Mouse (Mus musculus) liver, embryonic 11.5 days (tissue): ENCODE results near the gene Gm10118. TPM values are rescaled to one million over a fixed set of nuclear protein-coding genes. Genes with fewer than 3 reads are reported as not detected.

Source experiments
- ATAC-seq: fragments of 200-750 bp; cut with Nextera tagmentation; replicated peaks from 2 replicates; pipeline ENCODE4 v1.8.0; 2017; ENCODE audit warnings: moderate number of reproducible peaks, mild to moderate bottlenecking, moderate TSS enrichment, moderate library complexity; ENCODE audit not compliant: low FRiP score
- DNase-seq: peaks from one replicate; pipeline ENCODE4 v3.0.0-alpha.2; 2017; ENCODE audit warnings: low spot score
- H3K27ac ChIP-seq: fragments of 300-500 bp; sonication (generic); 2 replicates; pipeline ENCODE4 v1.5.1; 2014; ENCODE audit warnings: mild to moderate bottlenecking, low read depth, low read length, control low read depth
- H3K27me3 ChIP-seq: fragments of 300-500 bp; sonication (generic); replicated peaks from 2 replicates; pipeline ENCODE4 v1.6.1; 2014; ENCODE audit warnings: low read length, mixed read lengths; ENCODE audit not compliant: control insufficient read depth, insufficient read depth
- H3K36me3 ChIP-seq: fragments of 300-500 bp; sonication (generic); 2 replicates; pipeline ENCODE4 v1.6.1; 2014; ENCODE audit warnings: mild to moderate bottlenecking, low read length, moderate library complexity, mixed read lengths; ENCODE audit not compliant: control insufficient read depth, insufficient read depth
- H3K4me1 ChIP-seq: fragments of 300-500 bp; sonication (generic); replicated peaks from 2 replicates; pipeline ENCODE4 v1.6.1; 2014; ENCODE audit warnings: low read length, mixed read lengths; ENCODE audit not compliant: control insufficient read depth, insufficient read depth
- H3K4me2 ChIP-seq: fragments of 300-500 bp; sonication (generic); 2 replicates; pipeline ENCODE4 v1.6.1; 2014; ENCODE audit warnings: mild to moderate bottlenecking, control low read depth, moderate library complexity
- H3K4me3 ChIP-seq: fragments of 300-500 bp; sonication (generic); 2 replicates; pipeline ENCODE4 v1.5.1; 2014; ENCODE audit warnings: low read depth, low read length, control low read depth
- H3K9ac ChIP-seq: fragments of 300-500 bp; sonication (generic); 2 replicates; pipeline ENCODE4 v1.6.1; 2014; ENCODE audit warnings: low read depth, low read length, control low read depth
- H3K9me3 ChIP-seq: fragments of 300-500 bp; sonication (generic); 2 replicates; pipeline ENCODE4 v1.6.1; 2016; ENCODE audit warnings: low read length, inconsistent platforms, mixed read lengths; ENCODE audit not compliant: control insufficient read depth
- WGBS: fragments of 180-500 bp; shearing (Covaris S2); extraction: QIAGEN DNeasy Blood & Tissue Kit; methylation state at CpG from one replicate; pipeline ENCODE4 v1.1.7; 2014; 5-methylcytosine and 5-hydroxymethylcytosine counted together
- polyA plus RNA-seq: library from polyadenylated mRNA; unstranded; fragments of >200 nt; fragmentation: Nextera tagmentation; extraction: Ambion mirVana; gene quantifications from 2 replicates; pipeline ENCODE4 v1.2.1, GENCODE M21; 2014

Gene Gm10118
- polyA plus RNA-seq, result 0.05 and 0.06 TPM in 2 replicates

DNA sequence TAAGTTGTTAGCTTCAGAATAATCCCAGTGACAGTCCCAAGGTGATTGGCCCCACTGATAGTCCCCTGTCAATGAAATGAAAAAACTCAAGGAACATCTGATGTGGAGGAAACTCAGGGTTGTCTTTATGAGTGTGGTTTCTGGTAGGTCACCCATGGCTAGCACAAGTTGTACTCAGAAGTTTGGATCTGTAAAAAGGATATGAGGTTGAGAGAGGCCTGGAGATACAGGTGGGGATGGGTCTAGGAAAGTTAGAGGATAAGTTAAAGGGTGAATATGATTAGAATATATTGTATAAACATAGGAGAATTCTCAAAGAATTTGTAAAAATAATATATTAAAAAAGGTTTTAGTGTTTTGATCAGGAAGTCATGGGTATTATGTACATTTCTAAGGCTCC is at the start of gene Gm10118:
TSS of gene Gm10118 (minus strand) at position 101 of the 400 bp plus-strand sequence.
- no peak within 1 kb of the TSS for H3K4me3 ChIP-seq
- H3K27ac ChIP-seq, result no peak within 1 kb of the TSS
- no peaks in the 10 kb centered on the region for H3K27me3 ChIP-seq
- no peaks in the 10 kb centered on the region for H3K9me3 ChIP-seq
- H3K4me1 ChIP-seq, result no peaks in the 10 kb centered on the region
- H3K4me2 ChIP-seq, result no peak within 1 kb of the TSS
- H3K36me3 ChIP-seq, result no peaks in the 10 kb centered on the region
- no peak for ATAC-seq
- DNase-seq, result no peak
- no peak within 1 kb of the TSS for H3K9ac ChIP-seq

DNA sequence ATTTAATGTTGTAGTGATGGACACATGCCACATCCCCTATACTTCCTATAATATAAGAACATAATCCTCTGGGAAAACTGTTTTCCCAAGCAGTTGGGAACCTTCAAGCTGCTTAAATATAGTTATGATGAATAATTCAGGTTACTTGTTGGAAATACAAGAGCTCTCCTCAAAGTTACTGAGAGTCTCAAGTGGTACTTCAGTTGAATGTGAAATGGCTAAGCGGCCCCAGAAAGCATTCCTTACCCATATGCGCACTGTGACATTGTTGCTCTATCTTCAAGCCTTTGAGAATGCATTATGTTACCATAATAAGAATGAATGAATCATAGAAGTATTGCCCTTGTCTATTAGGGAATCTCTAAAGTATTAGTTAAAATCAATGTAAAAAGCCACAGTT is 45.1 kb upstream of the Gm10118 start:
- DNase-seq, result no peak
- Histone ChIP-seq H3K27me3 (no peaks in the 10 kb centered on the region), H3K27ac (no peak overlapping the region), H3K9ac (no peak overlapping the region), H3K4me3 (no peak overlapping the region), H3K9me3 (0 out of 2 replicates have a peak, but pooled peaks cover 2% of the 10 kb centered on the region), H3K4me1 (no peaks in the 10 kb centered on the region), H3K4me2 (no peak overlapping the region), H3K36me3 (no peaks in the 10 kb centered on the region)
- WGBS, result 92% methylated on average over 2 of the region's 2 CpGs
- ATAC-seq, result no peak

DNA sequence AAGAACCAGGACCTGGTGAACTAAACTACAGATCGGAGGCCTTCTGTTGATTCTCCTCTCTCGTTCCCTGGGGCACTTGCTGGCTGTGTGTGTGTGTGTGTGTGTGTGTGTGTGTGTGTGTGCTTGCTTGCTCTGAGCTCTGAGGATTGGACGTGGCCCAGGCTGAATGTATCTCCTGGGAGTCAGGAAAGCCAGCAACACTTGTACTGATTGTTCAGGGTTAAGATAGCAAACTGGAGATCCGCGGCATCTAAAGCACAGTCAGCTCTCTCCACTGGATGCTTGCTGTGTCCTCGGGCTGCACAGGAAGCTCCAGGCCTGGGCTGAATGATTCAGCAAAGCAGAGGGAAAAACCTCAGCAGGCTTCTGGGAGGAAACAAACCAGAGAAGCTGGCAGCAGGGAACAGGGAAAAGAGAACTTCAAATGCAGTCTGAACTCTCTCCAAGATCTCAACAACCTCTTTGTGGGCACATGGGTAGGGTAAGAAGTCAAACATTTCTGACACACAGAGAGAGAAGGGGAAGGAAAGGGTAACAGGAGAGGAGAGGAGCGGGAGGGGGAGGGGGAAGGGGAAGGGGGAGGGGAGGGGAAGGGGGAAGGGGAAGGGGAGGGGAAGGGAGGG is 27.2 kb upstream of the Gm10118 start:
- WGBS, result 25% methylated on average over 6 of the region's 7 CpGs
- Histone ChIP-seq H3K27me3 (no peaks in the 10 kb centered on the region), H3K27ac (no peak overlapping the region), H3K36me3 (no peaks in the 10 kb centered on the region), H3K9ac (no peak overlapping the region), H3K4me1 (no peaks in the 10 kb centered on the region), H3K4me2 (no peak overlapping the region), H3K9me3 (no peaks in the 10 kb centered on the region), H3K4me3 (no peak overlapping the region)
- ATAC-seq, result no peak
- no peak for DNase-seq

DNA sequence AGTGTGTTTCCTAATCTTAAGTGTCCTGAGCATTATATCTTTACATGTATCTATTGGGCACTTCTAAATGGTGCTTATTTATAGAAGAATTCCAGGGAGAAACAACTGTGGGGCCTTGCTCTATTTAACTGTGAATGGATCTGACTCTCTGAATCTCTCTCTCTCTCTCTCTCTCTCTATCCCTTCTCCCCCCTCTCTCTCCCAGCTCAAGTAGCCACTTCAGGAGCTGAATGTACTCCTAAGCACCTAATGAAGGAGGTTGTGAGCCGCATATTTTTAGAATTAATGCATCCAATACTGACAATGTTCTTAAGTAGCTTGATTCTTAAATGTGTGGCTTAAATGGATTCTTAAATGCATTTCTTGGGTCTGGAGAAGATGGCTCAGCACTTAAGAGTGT is 24.2 kb upstream of the Gm10118 start:
- no peak for DNase-seq
- Histone ChIP-seq H3K36me3 (no peaks in the 10 kb centered on the region), H3K27ac (no peak overlapping the region), H3K4me1 (no peaks in the 10 kb centered on the region), H3K27me3 (no peaks in the 10 kb centered on the region), H3K9ac (no peak overlapping the region), H3K4me2 (no peak overlapping the region), H3K4me3 (no peak overlapping the region), H3K9me3 (no peaks in the 10 kb centered on the region)
- 87% methylated on average over 1 of the region's 1 CpGs for WGBS
- ATAC-seq, result no peak

DNA sequence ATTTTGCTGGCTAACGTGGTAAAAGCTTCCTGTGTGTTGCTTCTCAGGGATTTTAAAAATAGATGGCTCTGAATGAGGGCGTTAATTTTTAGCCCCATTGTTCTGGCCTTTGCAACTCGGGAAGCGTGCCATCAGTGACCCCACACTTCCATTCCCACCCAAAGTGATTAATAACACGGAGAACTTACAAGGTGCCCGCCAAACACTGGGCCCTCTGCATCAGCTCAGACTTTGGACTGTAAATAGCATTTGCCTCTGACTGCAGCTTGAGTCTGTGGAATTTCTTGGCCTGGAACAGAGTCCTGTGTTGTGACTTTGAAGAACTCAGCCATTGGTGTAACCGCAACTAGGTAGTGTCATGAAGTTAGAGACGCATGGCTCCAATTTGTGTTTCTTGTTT is 23.6 kb upstream of the Gm10118 start:
- no peaks in the 10 kb centered on the region for H3K4me1 ChIP-seq
- no peak overlapping the region for H3K4me2 ChIP-seq
- H3K36me3 ChIP-seq, result no peaks in the 10 kb centered on the region
- H3K27me3 ChIP-seq, result no peaks in the 10 kb centered on the region
- DNase-seq (no peak), ATAC-seq (no peak)
- no peak overlapping the region for H3K27ac ChIP-seq
- no peak overlapping the region for H3K9ac ChIP-seq
- no peak overlapping the region for H3K4me3 ChIP-seq
- WGBS, result 71% methylated on average over 8 of the region's 8 CpGs
- no peaks in the 10 kb centered on the region for H3K9me3 ChIP-seq

DNA sequence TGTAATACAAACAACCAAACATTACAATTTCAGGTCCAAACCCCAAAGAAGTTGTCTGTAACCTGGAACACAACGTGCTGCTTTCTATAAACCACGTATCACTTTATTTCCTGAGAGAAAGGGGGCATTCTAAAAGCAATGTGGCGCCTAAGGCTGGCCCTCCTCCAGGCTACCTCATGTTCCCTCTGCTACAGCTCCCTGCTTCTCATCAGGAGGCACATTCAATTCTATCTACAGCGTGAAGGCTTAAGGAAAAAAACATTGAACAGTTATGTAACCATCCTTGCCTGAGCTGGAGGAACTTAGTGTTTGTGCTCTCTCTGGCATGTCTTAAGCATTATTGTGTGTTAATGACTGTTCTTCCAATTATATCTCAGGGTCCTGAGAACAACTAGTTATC is 20.0 kb upstream of the Gm10118 start:
- no peak overlapping the region for H3K4me3 ChIP-seq
- no peak overlapping the region for H3K4me2 ChIP-seq
- no peak overlapping the region for H3K9ac ChIP-seq
- no peaks in the 10 kb centered on the region for H3K4me1 ChIP-seq
- no peak overlapping the region for H3K27ac ChIP-seq
- WGBS, result 84% methylated on average over 4 of the region's 4 CpGs
- no peaks in the 10 kb centered on the region for H3K36me3 ChIP-seq
- no peaks in the 10 kb centered on the region for H3K27me3 ChIP-seq
- ATAC-seq (no peak), DNase-seq (no peak)
- H3K9me3 ChIP-seq, result no peaks in the 10 kb centered on the region

DNA sequence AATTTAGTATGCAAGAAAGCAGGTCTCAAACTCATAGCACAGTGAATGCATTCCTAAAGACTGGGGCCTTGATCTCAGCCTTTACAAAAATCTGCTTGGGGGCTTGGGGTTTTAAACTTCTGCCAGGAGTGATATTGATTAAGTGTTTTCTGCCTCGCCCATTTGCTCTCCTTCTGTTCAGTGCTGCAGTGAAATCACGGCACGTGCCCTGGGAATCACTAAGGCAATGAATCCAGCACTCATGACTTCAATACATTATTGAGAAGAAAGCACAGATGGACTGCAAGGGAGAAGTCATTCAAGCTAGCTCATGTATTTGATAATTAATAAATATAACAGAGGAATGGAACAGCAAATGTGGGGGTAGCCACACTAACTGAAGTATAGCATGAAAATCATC is 18.3 kb upstream of the Gm10118 start:
- no peak overlapping the region for H3K4me3 ChIP-seq
- no peaks in the 10 kb centered on the region for H3K36me3 ChIP-seq
- H3K27ac ChIP-seq, result no peak overlapping the region
- H3K27me3 ChIP-seq, result no peaks in the 10 kb centered on the region
- no peak overlapping the region for H3K4me2 ChIP-seq
- DNase-seq, result no peak
- ATAC-seq, result no peak
- no peaks in the 10 kb centered on the region for H3K9me3 ChIP-seq
- no peak overlapping the region for H3K9ac ChIP-seq
- WGBS, result 74% methylated on average over 3 of the region's 3 CpGs
- no peaks in the 10 kb centered on the region for H3K4me1 ChIP-seq

DNA sequence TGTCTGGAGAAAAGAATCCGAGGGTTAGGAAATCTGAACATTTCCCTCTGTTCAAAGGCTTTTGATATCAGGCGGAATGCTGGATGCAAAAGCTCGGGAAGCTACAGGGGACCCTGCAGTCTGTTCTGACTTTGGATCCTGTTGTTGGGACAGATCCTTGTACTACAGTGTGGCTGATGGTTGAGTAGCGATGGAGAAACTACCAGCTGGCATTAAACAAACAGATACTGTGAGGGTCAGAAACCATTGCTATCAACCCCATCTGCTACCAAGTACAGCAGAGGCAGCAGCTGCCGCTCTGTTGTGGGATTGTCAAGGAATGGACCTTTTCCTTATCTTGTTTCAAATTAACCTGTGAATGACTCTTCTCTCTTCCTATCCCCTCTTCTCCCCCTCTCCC is 6.7 kb upstream of the Gm10118 start:
- DNase-seq (no peak), ATAC-seq (no peak)
- Histone ChIP-seq H3K27me3 (no peaks in the 10 kb centered on the region), H3K9me3 (no peaks in the 10 kb centered on the region), H3K27ac (no peak overlapping the region), H3K4me3 (no peak overlapping the region), H3K4me2 (no peak overlapping the region), H3K4me1 (no peaks in the 10 kb centered on the region), H3K9ac (no peak overlapping the region), H3K36me3 (no peaks in the 10 kb centered on the region)
- 66% methylated on average over 5 of the region's 5 CpGs for WGBS

DNA sequence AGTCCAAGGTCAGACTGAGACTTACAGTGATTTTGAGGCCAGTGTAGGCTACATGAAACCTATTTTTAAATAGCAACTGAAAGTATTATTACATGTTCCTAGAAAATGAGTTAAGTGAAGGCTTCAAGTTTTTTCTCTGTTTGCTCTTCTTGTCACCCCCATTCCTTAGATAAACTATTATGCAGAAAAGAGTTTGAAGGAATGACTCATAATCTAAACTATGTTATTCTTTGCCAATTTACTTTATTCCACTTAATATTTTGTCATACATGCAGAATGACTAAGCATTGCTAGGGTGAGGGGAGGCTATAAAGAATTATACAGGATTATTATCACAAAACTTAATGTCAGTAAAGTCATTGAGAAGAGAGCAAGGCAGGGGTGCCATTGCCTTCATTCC is 18.4 kb downstream of the Gm10118 start:
- ATAC-seq (no peak), DNase-seq (no peak)
- H3K4me1 ChIP-seq, result no peaks in the 10 kb centered on the region
- H3K4me2 ChIP-seq, result no peak overlapping the region
- H3K27me3 ChIP-seq, result no peaks in the 10 kb centered on the region
- no peak overlapping the region for H3K27ac ChIP-seq
- no peak overlapping the region for H3K4me3 ChIP-seq
- no peak overlapping the region for H3K9ac ChIP-seq
- H3K36me3 ChIP-seq, result no peaks in the 10 kb centered on the region
- no peaks in the 10 kb centered on the region for H3K9me3 ChIP-seq
